Mouse (Mus musculus) thymus, postnatal 25 days (tissue): ENCODE measurements around the gene Lactb.
A peak's percentile ranks its signal among the peaks of the same experiment; 100 is the strongest.
"Not testable (repeated sequence)": the region's sequence is repeated elsewhere in the genome, so short reads cannot be mapped to it uniquely, and the experiment has no call there.

ENCODE experiments used
- DNase-seq: peaks from one replicate; pipeline ENCODE4 v3.0.0; 2022

The Lactb gene

GRCm38 (mm10) chr9:66919382-66919971, 55.8 kb downstream of the Lactb start, which contains the start of gene Rab8b:
Gene Rab8b (minus strand): TSS chr9:66919687.
- DNase-seq: peak; percentile 97

GRCm38 (mm10) chr9:66918672-66919330, 56.5 kb downstream of the Lactb start:
- no peak for DNase-seq

GRCm38 (mm10) chr9:66917892-66918255, 57.4 kb downstream of the Lactb start:
- DNase-seq: no peak

- no peak for DNase-seq
Observed at GRCm38 (mm10) chr9:66917216-66917891, 57.9 kb downstream of the Lactb start.

- DNase-seq: peak; percentile 33
Observed at GRCm38 (mm10) chr9:66915869-66916785, 59.2 kb downstream of the Lactb start.

- peak; percentile 45 for DNase-seq
Observed at GRCm38 (mm10) chr9:66915401-66915800, 59.9 kb downstream of the Lactb start.

GRCm38 (mm10) chr9:66914540-66914939, 60.7 kb downstream of the Lactb start:
- no peak for DNase-seq

- not testable (repeated sequence) for DNase-seq
Observed at GRCm38 (mm10) chr9:66913254-66913934, 61.9 kb downstream of the Lactb start.

- DNase-seq: no peak
Observed at GRCm38 (mm10) chr9:66912304-66912703, 63.0 kb downstream of the Lactb start.

GRCm38 (mm10) chr9:66910677-66911076, 64.6 kb downstream of the Lactb start:
- DNase-seq: no peak

- DNase-seq: no peak
Observed at GRCm38 (mm10) chr9:66909922-66910321, 65.4 kb downstream of the Lactb start.

- no peak for DNase-seq
Observed at GRCm38 (mm10) chr9:66907746-66908397, 67.4 kb downstream of the Lactb start.

- no peak for DNase-seq
Observed at GRCm38 (mm10) chr9:66907126-66907525, 68.2 kb downstream of the Lactb start.

GRCm38 (mm10) chr9:66905990-66906389, 69.3 kb downstream of the Lactb start:
- no peak for DNase-seq
